Mouse (Mus musculus) liver, adult 2 months (tissue): ENCODE results near the gene Lgmn.

Source experiments
- CTCF ChIP-seq: fragments of 200-500 bp; IDR thresholded peaks from 2 replicates; pipeline ENCODE4 v1.5.1; 2011; ENCODE audit warnings: low read depth, low read length, control low read depth
- POLR2A ChIP-seq: fragments of 200-500 bp; IDR thresholded peaks from 2 replicates; pipeline ENCODE4 v1.6.1; 2011; ENCODE audit warnings: low read length, control low read depth; ENCODE audit not compliant: insufficient read depth; ENCODE audit errors: extremely low read depth

DNA sequence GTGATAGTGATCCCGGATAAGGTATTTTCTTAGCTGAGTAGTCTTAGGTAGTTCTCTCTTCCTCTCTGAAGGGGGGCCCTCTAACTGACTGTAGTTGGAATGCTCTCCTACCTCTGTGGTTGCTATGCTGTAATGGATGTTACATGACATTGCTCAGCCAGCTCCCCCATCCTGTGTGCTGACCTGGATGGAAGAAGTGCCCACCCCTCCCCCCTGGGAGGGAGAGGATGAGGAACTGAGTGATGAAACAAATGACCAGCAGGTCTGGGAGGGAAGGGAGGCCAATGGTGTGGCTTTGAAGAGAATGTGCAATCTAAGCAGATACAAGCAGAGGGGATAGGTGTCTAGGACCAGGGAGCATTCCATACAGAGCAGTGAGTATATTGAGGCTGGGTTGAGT, 82.8 kb downstream of the Lgmn start:
- TF ChIP-seq CTCF (no peak), POLR2A (no peak)
